Comparison of ENCODE assay signal across 12 mouse cellular contexts in the genomic region with DNA sequence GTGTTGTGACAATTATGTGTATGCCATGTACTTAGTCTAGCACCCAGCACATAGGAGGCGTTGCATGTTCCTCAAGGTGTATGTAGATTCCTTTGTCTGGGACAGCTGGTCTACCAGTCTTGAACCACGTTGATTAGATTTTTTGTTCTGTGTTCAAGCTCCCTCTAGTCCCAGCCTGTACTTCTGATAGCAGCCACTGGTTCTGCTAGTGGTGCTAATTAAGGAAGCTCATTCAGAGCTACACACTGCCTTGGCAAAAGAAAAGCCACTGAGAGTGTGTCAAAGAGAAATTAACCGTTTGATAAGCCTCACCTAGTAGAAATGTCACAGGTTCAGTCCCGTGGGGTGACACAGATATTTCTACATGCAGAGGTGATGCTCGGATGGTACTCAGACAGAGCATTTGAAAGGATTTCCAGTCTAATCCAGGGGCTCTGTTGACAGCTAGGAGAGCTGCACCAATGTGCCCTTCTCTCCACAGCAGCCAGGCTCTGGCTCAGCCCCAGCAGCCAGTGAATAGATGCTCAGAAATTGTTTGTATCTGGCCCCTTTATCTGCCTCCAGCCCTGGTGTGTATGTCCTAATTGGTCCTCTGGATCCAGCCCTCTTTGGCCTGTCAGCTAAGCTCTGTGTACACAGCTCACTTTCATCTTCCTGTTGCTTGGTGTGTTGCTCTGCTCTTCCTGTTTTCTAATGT.
A peak's percentile ranks its signal among the peaks of the same experiment; 100 is the strongest.
DNase-seq lines count a peak whose midpoint lies in the region; ATAC-seq and TF ChIP-seq lines count a peak whose summit lies in the region.
"Had no signal": no experiment of that assay in that cellular context is flagged by ENCODE, and none has a peak within 500 bp of the region (broad histone marks: within the 10 kb centered on the region; RNA-seq: fewer than 3 reads in every experiment).

No protein-coding gene starts in this region.

- H3K4me3 ChIP-seq in forebrain, embryonic 16.5 days (replicated peaks; ENCODE audit: low read length), result no peak overlapping the region
- H3K4me3 ChIP-seq in stomach, postnatal 0 days (ENCODE audit: low read depth, low read length), result no peak overlapping the region
- H3K4me3 ChIP-seq: limb, embryonic 13.5 days had no signal

- no peaks in the 10 kb centered on the region for H3K9me3 ChIP-seq in forebrain, embryonic 16.5 days (ENCODE audit: control insufficient read depth, low read length)
- H3K9me3 ChIP-seq in stomach, postnatal 0 days (ENCODE audit: control insufficient read depth, low read length), result no peaks in the 10 kb centered on the region
- H3K9me3 ChIP-seq: limb, embryonic 13.5 days had no signal

- peak; percentile 9 to 20 for DNase-seq in adrenal gland, adult (ENCODE audit: inconsistent age in 2 of 2, low spot score in 1 of 2)
- DNase-seq in adrenal gland, postnatal 14 days, result no peak
- DNase-seq in layer of hippocampus, postnatal 25 days (ENCODE audit: extremely low spot score in 1 of 2, low spot score in 1 of 2), result peak; percentile 27 to 41
- peak; percentile 21 for DNase-seq in retina, embryonic 14.5 days (ENCODE audit: low spot score)
- no peak for DNase-seq in kidney, postnatal 25 days
- DNase-seq in stomach, postnatal 0 days (ENCODE audit: low spot score), result no peak
- no peak for DNase-seq in heart, postnatal 4 days
- DNase-seq: heart, postnatal 10 days; thymus, postnatal 36 days had no signal

- no peaks in the 10 kb centered on the region for H3K36me3 ChIP-seq in forebrain, embryonic 16.5 days (ENCODE audit: control insufficient read depth, insufficient read depth)
- no peaks in the 10 kb centered on the region for H3K36me3 ChIP-seq in stomach, postnatal 0 days (ENCODE audit: control insufficient read depth, insufficient read depth, low read length)
- H3K36me3 ChIP-seq: limb, embryonic 13.5 days had no signal

- H3K27ac ChIP-seq in forebrain, embryonic 16.5 days (ENCODE audit: low read length), result peak overlapping the region; percentile 29
- H3K27ac ChIP-seq in stomach, postnatal 0 days (replicated peaks), result no peak overlapping the region
- H3K27ac ChIP-seq: limb, embryonic 13.5 days; macrophage had no signal

- peaks cover 16% of the 10 kb centered on the region for H3K4me1 ChIP-seq in forebrain, embryonic 16.5 days (replicated peaks; ENCODE audit: control insufficient read depth, insufficient read depth, low read length)
- no peaks in the 10 kb centered on the region for H3K4me1 ChIP-seq in stomach, postnatal 0 days (replicated peaks; ENCODE audit: control insufficient read depth, insufficient read depth)
- H3K4me1 ChIP-seq: limb, embryonic 13.5 days had no signal

- H3K27me3 ChIP-seq in forebrain, embryonic 16.5 days (replicated peaks; ENCODE audit: control insufficient read depth, insufficient read depth, low read length), result no peaks in the 10 kb centered on the region
- no peaks in the 10 kb centered on the region for H3K27me3 ChIP-seq in stomach, postnatal 0 days (ENCODE audit: control insufficient read depth, insufficient read depth, low read length)
- H3K27me3 ChIP-seq: limb, embryonic 13.5 days had no signal

- peak overlapping the region; percentile 22; the same call in 1 of the 2 replicates for H3K9ac ChIP-seq in forebrain, embryonic 16.5 days (replicated peaks; ENCODE audit: low read depth, low read length)
- no peak overlapping the region for H3K9ac ChIP-seq in stomach, postnatal 0 days (ENCODE audit: low read length)
- H3K9ac ChIP-seq: limb, embryonic 13.5 days had no signal

- WGBS in forebrain, embryonic 16.5 days, result 10% methylated on average over 5 of the region's 5 CpGs
- WGBS in stomach, postnatal 0 days, result 75% methylated on average over 5 of the region's 5 CpGs

- peak overlapping the region; percentile 9; the same call in 1 of the 2 replicates for H3K4me2 ChIP-seq in forebrain, embryonic 16.5 days (ENCODE audit: low read length)
- H3K4me2 ChIP-seq in stomach, postnatal 0 days (replicated peaks; ENCODE audit: low read depth), result no peak overlapping the region
- H3K4me2 ChIP-seq: limb, embryonic 13.5 days had no signal

- ATAC-seq in forebrain, embryonic 16.5 days, result peak; percentile 96
- ATAC-seq in stomach, postnatal 0 days (ENCODE audit: low FRiP score, low TSS enrichment), result no peak

- no peak for TF ChIP-seq EP300 in stomach, postnatal 0 days (optimal IDR thresholded peaks at IDR 0.05)

- no peak for TF ChIP-seq CTCF in stomach, postnatal 0 days (IDR thresholded peaks at IDR 0.05; ENCODE audit: low read depth)

Comparison
In these comparisons a context has a peak if more than half of its experiments do, and no peak if none do; other contexts are left out.
1. DNase-seq: peak in adrenal gland, adult (2 of 2), layer of hippocampus, postnatal 25 days (2 of 2) and retina, embryonic 14.5 days (single experiment); none in adrenal gland, postnatal 14 days (single experiment), kidney, postnatal 25 days (0 of 2), stomach, postnatal 0 days (single experiment) and heart, postnatal 4 days (single experiment).